Mouse (Mus musculus): Measurements from ENCODE around the gene Plekhs1. TPM values are rescaled to one million over a fixed set of nuclear protein-coding genes. Genes with fewer than 3 reads are reported as not detected.

Gene Plekhs1
- 0.21 TPM for polyA plus RNA-seq (2014; fragmentation: Illumina TruSeq; extraction: RNeasy Lipid Tissue Mini Kit (QIAGEN cat#74804); ENCODE audit: low read depth, low replicate concordance)

GRCm38 (mm10) chr19:56461522-56462101, at the start of gene Plekhs1:
Gene Plekhs1 (plus strand): TSS chr19:56461640.

Other genes starting within 250 kb of the Plekhs1 start
- gene Habp2, start 174.5 kb upstream of the Plekhs1 start, polyA plus RNA-seq (2014; fragmentation: Illumina TruSeq; extraction: RNeasy Lipid Tissue Mini Kit (QIAGEN cat#74804); ENCODE audit: low read depth, low replicate concordance): 89.0 TPM
- not detected for gene Nrap, start 71.6 kb upstream of the Plekhs1 start, polyA plus RNA-seq (2014; fragmentation: Illumina TruSeq; extraction: RNeasy Lipid Tissue Mini Kit (QIAGEN cat#74804); ENCODE audit: low read depth, low replicate concordance)
- gene Casp7, start 64.5 kb upstream of the Plekhs1 start, polyA plus RNA-seq (2014; fragmentation: Illumina TruSeq; extraction: RNeasy Lipid Tissue Mini Kit (QIAGEN cat#74804); ENCODE audit: low read depth, low replicate concordance): 25.2 TPM
- 23.5 TPM for gene Dclre1a, start 86.6 kb downstream of the Plekhs1 start, polyA plus RNA-seq (2014; fragmentation: Illumina TruSeq; extraction: RNeasy Lipid Tissue Mini Kit (QIAGEN cat#74804); ENCODE audit: low read depth, low replicate concordance)
- 5.8 TPM for gene Nhlrc2, start 86.6 kb downstream of the Plekhs1 start, polyA plus RNA-seq (2014; fragmentation: Illumina TruSeq; extraction: RNeasy Lipid Tissue Mini Kit (QIAGEN cat#74804); ENCODE audit: low read depth, low replicate concordance)

Measured in liver, adult 10 weeks (tissue).